Mouse (Mus musculus) MEL (cell line): ENCODE measurements at regions not wholly inside any gene's neighbourhood (a gene's known extent, or its start where the extent isn't known, plus 50 kb on each side); places are given as distances from the start of the nearest gene placed in this dataset.

ENCODE experiments used
- DNase-seq: peaks from one replicate; pipeline ENCODE4 v3.0.0; 2011; ENCODE audit warnings: low read depth, low spot score
- H3K27ac ChIP-seq: 2 replicates; pipeline ENCODE4 v1.5.1; 2012; ENCODE audit warnings: low read depth, mild to moderate bottlenecking, control low read depth, low read length, moderate library complexity; ENCODE audit not compliant: control insufficient read depth
- H3K27me3 ChIP-seq, 2 experiments: fragments of 150-350 bp in 1 of 2; sonication (generic) in 1 of 2; 2 replicates each; pipeline ENCODE4 v1.6.1; 2012; ENCODE audit warnings: low read length in 2 of 2, mild to moderate bottlenecking in 2 of 2, improper control_type of control experiment in 1 of 2, moderate library complexity in 1 of 2; ENCODE audit not compliant: insufficient read depth in 2 of 2, control insufficient read depth in 1 of 2
- H3K36me3 ChIP-seq, 2 experiments: 2 replicates each; pipeline ENCODE4 v1.6.1; 2012 to 2014; ENCODE audit warnings: low read length in 2 of 2, improper control_type of control experiment in 1 of 2, inconsistent platforms in 1 of 2, mild to moderate bottlenecking in 1 of 2; ENCODE audit not compliant: insufficient read depth in 2 of 2, control insufficient read depth in 1 of 2
- H3K4me1 ChIP-seq, 2 experiments: fragments of 150-350 bp in 1 of 2; sonication (generic) in 1 of 2; 2 replicates each; pipeline ENCODE4 v1.6.1; 2012; ENCODE audit warnings: low read length in 2 of 2, improper control_type of control experiment in 1 of 2, mild to moderate bottlenecking in 1 of 2; ENCODE audit not compliant: insufficient read depth in 2 of 2, control insufficient read depth in 1 of 2
- H3K4me3 ChIP-seq, 2 experiments: fragments of 150-350 bp in 1 of 2; sonication (generic) in 1 of 2; 2 replicates each; pipeline ENCODE4 v1.5.1; 2012; ENCODE audit warnings: low read depth in 2 of 2, low read length in 2 of 2, mild to moderate bottlenecking in 2 of 2, moderate library complexity in 2 of 2, control low read depth in 1 of 2, improper control_type of control experiment in 1 of 2; ENCODE audit not compliant: control insufficient read depth in 1 of 2, insufficient read depth in 1 of 2
- H3K79me2 ChIP-seq: 2 replicates; pipeline ENCODE4 v1.6.1; 2012; ENCODE audit warnings: mild to moderate bottlenecking, low read length, moderate library complexity; ENCODE audit not compliant: control insufficient read depth, poor library complexity, insufficient read depth
- H3K9ac ChIP-seq: 2 replicates; pipeline ENCODE4 v1.6.1; 2012; ENCODE audit warnings: low read depth, mild to moderate bottlenecking, control low read depth, low read length, moderate library complexity; ENCODE audit not compliant: control insufficient read depth, poor library complexity, severe bottlenecking
- H3K9me3 ChIP-seq: fragments of 150-350 bp; sonication (generic); replicated peaks from 2 replicates; pipeline ENCODE4 v1.6.1; 2012; ENCODE audit warnings: mild to moderate bottlenecking, low read length, improper control_type of control experiment, moderate library complexity; ENCODE audit not compliant: insufficient read depth
- BHLHE40 ChIP-seq: IDR thresholded peaks from 2 replicates; pipeline ENCODE4 v1.6.1; 2012; ENCODE audit warnings: low read depth, mild to moderate bottlenecking, inconsistent platforms, low read length, improper control_type of control experiment, borderline replicate concordance
- CHD1 ChIP-seq: IDR thresholded peaks from 2 replicates; pipeline ENCODE4 v1.6.1; 2012; ENCODE audit warnings: low read depth, mild to moderate bottlenecking, inconsistent platforms, low read length, improper control_type of control experiment
- CHD2 ChIP-seq: IDR thresholded peaks from 2 replicates; pipeline ENCODE4 v1.6.1; 2011; ENCODE audit warnings: low read length, improper control_type of control experiment
- ELF1 ChIP-seq: IDR thresholded peaks from 2 replicates; pipeline ENCODE4 v1.6.1; 2014; ENCODE audit warnings: low read depth, mild to moderate bottlenecking, inconsistent platforms, low read length, improper control_type of control experiment, moderate library complexity
- ETS1 ChIP-seq: IDR thresholded peaks from 2 replicates; pipeline ENCODE4 v1.6.1; 2012; ENCODE audit warnings: low read depth, mild to moderate bottlenecking, inconsistent platforms, low read length, improper control_type of control experiment, moderate library complexity
- GABPA ChIP-seq: IDR thresholded peaks from 2 replicates; pipeline ENCODE4 v1.6.1; 2012; ENCODE audit warnings: low read depth, mild to moderate bottlenecking, inconsistent platforms, low read length, improper control_type of control experiment, moderate library complexity
- GATA1 ChIP-seq: IDR thresholded peaks from 2 replicates; pipeline ENCODE4 v1.6.1; 2011; ENCODE audit warnings: low read depth, low read length, improper control_type of control experiment
- HCFC1 ChIP-seq: IDR thresholded peaks from 2 replicates; pipeline ENCODE4 v1.6.1; 2012; ENCODE audit warnings: low read depth, mild to moderate bottlenecking, inconsistent platforms, low read length, improper control_type of control experiment, moderate library complexity
- JUND ChIP-seq: IDR thresholded peaks from 2 replicates; pipeline ENCODE4 v1.6.1; 2011; ENCODE audit warnings: low read depth, mild to moderate bottlenecking, improper control_type of control experiment, low read length
- MAFK ChIP-seq: IDR thresholded peaks from 2 replicates; pipeline ENCODE4 v1.6.1; 2011; ENCODE audit warnings: low read depth, mild to moderate bottlenecking, low read length, improper control_type of control experiment, borderline replicate concordance
- MAX ChIP-seq: IDR thresholded peaks from 2 replicates; pipeline ENCODE4 v1.6.1; 2011; ENCODE audit warnings: low read length, improper control_type of control experiment
- MAZ ChIP-seq: IDR thresholded peaks from 2 replicates; pipeline ENCODE4 v1.6.1; 2012; ENCODE audit warnings: low read depth, mild to moderate bottlenecking, inconsistent platforms, low read length, improper control_type of control experiment
- MEF2A ChIP-seq: IDR thresholded peaks from 2 replicates; pipeline ENCODE4 v1.6.1; 2014; ENCODE audit warnings: low read depth, mild to moderate bottlenecking, inconsistent platforms, low read length, improper control_type of control experiment; ENCODE audit not compliant: poor library complexity, insufficient replicate concordance, severe bottlenecking; ENCODE audit errors: extremely low read depth
- MXI1 ChIP-seq: IDR thresholded peaks from 2 replicates; pipeline ENCODE4 v1.6.1; 2011; ENCODE audit warnings: mild to moderate bottlenecking, low read depth, low read length, improper control_type of control experiment
- NELFE ChIP-seq: IDR thresholded peaks from 2 replicates; pipeline ENCODE4 v1.6.1; 2011; ENCODE audit warnings: low read depth, low read length, improper control_type of control experiment
- POLR2A ChIP-seq, 2 experiments: IDR thresholded peaks; 2 replicates each; pipeline ENCODE4 v1.6.1; 2011 to 2012; ENCODE audit warnings: low read length in 2 of 2, mild to moderate bottlenecking in 2 of 2, control low read depth in 1 of 2, improper control_type of control experiment in 1 of 2, low read depth in 1 of 2, moderate library complexity in 1 of 2; ENCODE audit not compliant: control insufficient read depth in 1 of 2, insufficient read depth in 1 of 2, poor library complexity in 1 of 2
- POLR2AphosphoS2 ChIP-seq: IDR thresholded peaks from 2 replicates; pipeline ENCODE4 v1.6.1; 2011; ENCODE audit warnings: low read length, improper control_type of control experiment
- POLR2AphosphoS5 ChIP-seq: IDR thresholded peaks from 2 replicates; pipeline ENCODE4 v1.6.1; 2012; ENCODE audit warnings: low read depth, borderline replicate concordance, mild to moderate bottlenecking, inconsistent platforms, low read length, moderate library complexity, mixed read lengths
- RCOR1 ChIP-seq: IDR thresholded peaks from 2 replicates; pipeline ENCODE4 v1.6.1; 2012; ENCODE audit warnings: low read depth, mild to moderate bottlenecking, inconsistent platforms, low read length, improper control_type of control experiment
- SIN3A ChIP-seq: IDR thresholded peaks from 2 replicates; pipeline ENCODE4 v1.6.1; 2012; ENCODE audit warnings: low read length, improper control_type of control experiment, inconsistent platforms
- SMC3 ChIP-seq: IDR thresholded peaks from 2 replicates; pipeline ENCODE4 v1.6.1; 2011; ENCODE audit warnings: low read depth, low read length, improper control_type of control experiment
- TAL1 ChIP-seq: IDR thresholded peaks from 2 replicates; pipeline ENCODE4 v1.6.1; 2012; ENCODE audit warnings: mild to moderate bottlenecking, inconsistent platforms, low read length, moderate library complexity, mixed read lengths
- TBP ChIP-seq: IDR thresholded peaks from 2 replicates; pipeline ENCODE4 v1.8.0; 2011; ENCODE audit warnings: low read depth, low read length, improper control_type of control experiment
- TCF12 ChIP-seq: IDR thresholded peaks from 2 replicates; pipeline ENCODE4 v1.6.1; 2014; ENCODE audit warnings: low read depth, mild to moderate bottlenecking, inconsistent platforms, low read length, improper control_type of control experiment, moderate library complexity
- UBTF ChIP-seq: IDR thresholded peaks from 2 replicates; pipeline ENCODE4 v1.6.1; 2012; ENCODE audit warnings: low read depth, mild to moderate bottlenecking, inconsistent platforms, low read length, improper control_type of control experiment, moderate library complexity, borderline replicate concordance; ENCODE audit not compliant: insufficient read depth
- ZC3H11A ChIP-seq: IDR thresholded peaks from 2 replicates; pipeline ENCODE4 v1.6.1; 2012; ENCODE audit warnings: low read depth, mild to moderate bottlenecking, inconsistent platforms, low read length, improper control_type of control experiment
- ZKSCAN1 ChIP-seq: IDR thresholded peaks from 2 replicates; pipeline ENCODE4 v1.6.1; 2012; ENCODE audit warnings: low read depth, mild to moderate bottlenecking, inconsistent platforms, low read length, improper control_type of control experiment, moderate library complexity
- ZMIZ1 ChIP-seq: IDR thresholded peaks from 2 replicates; pipeline ENCODE4 v1.6.1; 2012; ENCODE audit warnings: low read depth, mild to moderate bottlenecking, inconsistent platforms, low read length, improper control_type of control experiment, moderate library complexity

- H3K36me3 ChIP-seq = no peaks in the 10 kb centered on the region
- no peaks in the 10 kb centered on the region for H3K27me3 ChIP-seq
These were observed 553.8 kb downstream of the Bcl11a start for GRCm38 (mm10) chr11:24631651-24632050.

GRCm38 (mm10) chr11:24636716-24637115, 558.9 kb downstream of the Bcl11a start:
- no peaks in the 10 kb centered on the region for H3K4me1 ChIP-seq
- H3K27ac ChIP-seq = no peak overlapping the region
- H3K9ac ChIP-seq = no peak overlapping the region
- no peaks in the 10 kb centered on the region for H3K79me2 ChIP-seq
- no peaks in the 10 kb centered on the region for H3K36me3 ChIP-seq
- H3K9me3 ChIP-seq = no peaks in the 10 kb centered on the region
- no peak overlapping the region for H3K4me3 ChIP-seq
- no peak for TF ChIP-seq ETS1
- no peak for TF ChIP-seq HCFC1
- TF ChIP-seq GATA1 = no peak
- TF ChIP-seq JUND = no peak
- TF ChIP-seq POLR2AphosphoS2 = no peak
- no peak for TF ChIP-seq POLR2A (IDR thresholded peaks at IDR 0.05; ENCODE audit: control insufficient read depth in 1 of 2, insufficient read depth in 1 of 2, low read depth in 1 of 2, low read length in 2 of 2, poor library complexity in 1 of 2)
- TF ChIP-seq MEF2A = no peak
- TF ChIP-seq GABPA = no peak
- TF ChIP-seq SMC3 = no peak
- TF ChIP-seq BHLHE40 = no peak
- no peak for TF ChIP-seq MAFK
- no peak for TF ChIP-seq MXI1
- no peak for TF ChIP-seq MAX
- no peak for TF ChIP-seq POLR2AphosphoS5
- no peak for TF ChIP-seq TBP
- no peak for TF ChIP-seq TAL1
- TF ChIP-seq NELFE = no peak
- TF ChIP-seq CHD2 = no peak
- no peak for TF ChIP-seq ZMIZ1
- TF ChIP-seq, all 39 proteins: peak for 0
- DNase-seq = no peak
- H3K27me3 ChIP-seq = no peaks in the 10 kb centered on the region

More at GRCm38 (mm10) chr11:24631651-24632050, 553.8 kb downstream of the Bcl11a start:
- H3K79me2 ChIP-seq = no peaks in the 10 kb centered on the region
- no peak overlapping the region for H3K4me3 ChIP-seq
- H3K9me3 ChIP-seq = no peaks in the 10 kb centered on the region
- H3K4me1 ChIP-seq = no peaks in the 10 kb centered on the region
- no peak overlapping the region for H3K9ac ChIP-seq
- DNase-seq = no peak
- no peak overlapping the region for H3K27ac ChIP-seq
- TF ChIP-seq GABPA = no peak
- no peak for TF ChIP-seq ZKSCAN1
- no peak for TF ChIP-seq UBTF
- no peak for TF ChIP-seq RCOR1
- TF ChIP-seq CHD1 = no peak
- TF ChIP-seq HCFC1 = no peak
- TF ChIP-seq MAZ = no peak
- TF ChIP-seq BHLHE40 = no peak
- no peak for TF ChIP-seq POLR2A (IDR thresholded peaks at IDR 0.05; ENCODE audit: control insufficient read depth in 1 of 2, insufficient read depth in 1 of 2, low read depth in 1 of 2, low read length in 2 of 2, poor library complexity in 1 of 2)
- TF ChIP-seq MEF2A = no peak
- no peak for TF ChIP-seq TAL1
- TF ChIP-seq ELF1 = no peak
- no peak for TF ChIP-seq SIN3A
- TF ChIP-seq ZC3H11A = no peak
- TF ChIP-seq POLR2AphosphoS2 = no peak
- TF ChIP-seq TBP = no peak
- TF ChIP-seq TCF12 = no peak
- TF ChIP-seq ZMIZ1 = no peak
- no peak for TF ChIP-seq SMC3
